In genomic region chr14:36450126-36450525, GRCm38 (mm10) we compare ENCODE assay signal across 21 mouse cellular contexts.
DNase-seq lines count a peak whose midpoint lies in the region; ATAC-seq lines count a peak whose summit lies in the region.
"Had no signal": no experiment of that assay in that cellular context is flagged by ENCODE, and none has a peak within 500 bp of the region (broad histone marks: within the 10 kb centered on the region; RNA-seq: fewer than 3 reads in every experiment).

No protein-coding gene starts in this region.

- peak; percentile 71 for DNase-seq in 416B (ENCODE audit: low read depth)
- no peak for DNase-seq in heart, postnatal 25 days (ENCODE audit: low spot score)
- no peak for DNase-seq in right cerebral cortex, postnatal 14 days
- DNase-seq: adrenal gland, adult 2 months; adrenal gland, adult 8-10 months; adrenal gland, postnatal 10 days; adrenal gland, postnatal 14 days; adrenal gland, postnatal 25 days; adrenal gland, postnatal 36 days; B cell, adult 2 months; cerebellum, adult 11 months; cerebellum, adult 11-12 months; cerebellum, adult 18-20 months had no signal

- ATAC-seq in granulocyte monocyte progenitor cell, adult 5-6 weeks (replicated peaks; ENCODE audit: poor library complexity, severe bottlenecking): peak; percentile 79
- peak; percentile 86 for ATAC-seq in megakaryocyte, adult 5-6 weeks (ENCODE audit: poor library complexity, severe bottlenecking)
- ATAC-seq in megakaryocyte progenitor cell, adult 5-6 weeks (replicated peaks; ENCODE audit: poor library complexity): peak; percentile 87
- no peak for ATAC-seq in frontal cortex, adult (ENCODE audit: low TSS enrichment)
- ATAC-seq in inflammation-experienced regulatory T-cells, adult 6 months: no peak
- ATAC-seq: activated CD4-positive, CD25-positive, alpha-beta regulatory T cell, adult 4 months; CD4-positive, CD25-positive, alpha-beta regulatory T cell, adult 4 months; Patski had no signal

- intact Hi-C loops in heart, postnatal 25 days (cut with DNase I): no loop called here

Comparison
In these comparisons a context has a peak if more than half of its experiments do, and no peak if none do; other contexts are left out.
1. ATAC-seq: peak in granulocyte monocyte progenitor cell, adult 5-6 weeks (single experiment), megakaryocyte, adult 5-6 weeks (single experiment) and megakaryocyte progenitor cell, adult 5-6 weeks (single experiment); none in frontal cortex, adult (single experiment) and inflammation-experienced regulatory T-cells, adult 6 months (single experiment).